Mouse (Mus musculus) olfactory bulb, adult 2 months (tissue): ENCODE data around the gene Cbr3. TPM values are rescaled to one million over a fixed set of nuclear protein-coding genes. Genes with fewer than 3 reads are reported as not detected.

Source experiments
- H3K27ac ChIP-seq: fragments of 200-500 bp; 2 replicates; pipeline ENCODE4 v1.5.1; 2012; ENCODE audit warnings: low read depth, low read length; ENCODE audit not compliant: insufficient read depth
- H3K4me1 ChIP-seq: fragments of 200-500 bp; 2 replicates; pipeline ENCODE4 v1.6.1; 2012; ENCODE audit warnings: low read length; ENCODE audit not compliant: control insufficient read depth, insufficient read depth
- H3K4me3 ChIP-seq: fragments of 200-500 bp; 2 replicates; pipeline ENCODE4 v1.5.1; 2012; ENCODE audit warnings: mild to moderate bottlenecking, low read depth, low read length, moderate library complexity; ENCODE audit not compliant: insufficient read depth
- CTCF ChIP-seq: fragments of 200-500 bp; IDR thresholded peaks from 2 replicates; pipeline ENCODE4 v1.5.1; 2012; ENCODE audit warnings: low read depth, mild to moderate bottlenecking, low read length, moderate library complexity; ENCODE audit not compliant: insufficient read depth
- POLR2A ChIP-seq: fragments of 200-500 bp; IDR thresholded peaks from 2 replicates; pipeline ENCODE4 v1.6.1; 2012; ENCODE audit warnings: mild to moderate bottlenecking, low read depth, low read length, moderate library complexity; ENCODE audit not compliant: insufficient read depth
- WGBS: fragments of 180-500 bp; shearing (Covaris S2); methylation state at CpG from one replicate; pipeline ENCODE4 v1.1.7; 2018; 5-methylcytosine and 5-hydroxymethylcytosine counted together
- polyA plus RNA-seq: library from polyadenylated mRNA; stranded (reverse); fragments of >200 nt; gene quantifications from 2 replicates; pipeline ENCODE4 v1.2.4, GENCODE M21; 2012; ENCODE audit warnings: low replicate concordance; ENCODE audit not compliant: missing spikeins, insufficient read depth, insufficient read length

The Cbr3 gene
- polyA plus RNA-seq, 1 experiment: not detected

- Histone ChIP-seq H3K4me3 (no peak overlapping the region), H3K27ac (no peak overlapping the region), H3K4me1 (no peaks in the 10 kb centered on the region; the same call in 1 of the 2 replicates)
- TF ChIP-seq CTCF: no peak
- no peak for TF ChIP-seq POLR2A
- 89% methylated on average over 5 of the region's 5 CpGs for WGBS
Measured at GRCm38 (mm10) chr16:93721771-93722170, 38.8 kb downstream of the Cbr3 start.

DNA sequence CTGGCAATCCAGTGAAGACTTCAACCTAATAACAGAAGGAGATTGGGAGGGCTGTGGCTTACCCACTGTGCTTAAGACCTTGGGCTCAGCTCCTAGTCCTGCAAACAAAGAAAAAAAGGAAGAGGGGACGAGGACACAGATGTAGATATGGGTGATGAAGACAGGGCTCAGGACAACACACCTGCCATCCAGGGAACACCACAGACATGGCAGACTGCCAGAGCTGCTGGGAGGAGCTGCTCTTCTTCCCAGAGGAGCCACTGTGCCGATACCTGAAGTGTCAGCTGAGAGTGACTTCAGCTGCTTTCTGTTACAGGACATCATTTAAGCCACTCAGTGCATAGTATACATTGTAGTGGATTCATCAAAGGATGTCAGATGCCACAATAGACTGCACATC lies 39.5 kb downstream of the Cbr3 start:
- no peaks in the 10 kb centered on the region; the same call in 1 of the 2 replicates for H3K4me1 ChIP-seq
- WGBS: 67% methylated on average over 2 of the region's 2 CpGs
- TF ChIP-seq CTCF: no peak
- no peak overlapping the region for H3K27ac ChIP-seq
- no peak overlapping the region for H3K4me3 ChIP-seq

- no peak overlapping the region for H3K27ac ChIP-seq
- 88% methylated on average over 8 of the region's 8 CpGs for WGBS
- peaks cover 8% of the 10 kb centered on the region for H3K4me1 ChIP-seq
- H3K4me3 ChIP-seq: no peak overlapping the region
- TF ChIP-seq CTCF (no peak), POLR2A (no peak)
Measured at GRCm38 (mm10) chr16:93725417-93726144, 42.6 kb downstream of the Cbr3 start.

DNA sequence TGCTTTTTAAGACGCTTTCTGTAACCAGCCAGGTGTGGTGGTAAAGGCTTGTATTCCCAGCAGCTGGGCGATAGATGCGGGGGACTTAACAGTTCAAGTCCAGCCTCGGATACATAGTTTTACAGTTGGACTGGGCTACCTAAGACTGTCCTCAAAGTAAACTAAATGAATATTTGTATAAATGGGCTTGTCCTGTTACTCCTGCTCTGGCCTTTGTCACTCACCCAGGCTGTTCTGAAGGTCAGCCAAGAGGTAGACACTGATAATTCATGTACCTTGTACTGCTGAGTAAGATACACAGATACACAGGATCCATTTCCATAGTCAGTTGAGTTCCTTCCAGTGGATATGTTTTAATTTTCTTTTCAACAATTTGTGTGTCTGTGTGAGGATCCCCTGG lies 43.2 kb downstream of the Cbr3 start:
- Histone ChIP-seq H3K4me3 (no peak overlapping the region), H3K27ac (no peak overlapping the region), H3K4me1 (peaks cover 10% of the 10 kb centered on the region)
- TF ChIP-seq CTCF: no peak
- 93% methylated on average over 4 of the region's 4 CpGs for WGBS

GRCm38 (mm10) chr16:93728676-93729075 lies 45.7 kb downstream of the Cbr3 start:
- Histone ChIP-seq H3K4me3 (no peak overlapping the region), H3K4me1 (peaks cover 13% of the 10 kb centered on the region), H3K27ac (no peak overlapping the region)
- no peak for TF ChIP-seq POLR2A
- TF ChIP-seq CTCF: no peak
- WGBS: 61% methylated on average over 9 of the region's 9 CpGs

DNA sequence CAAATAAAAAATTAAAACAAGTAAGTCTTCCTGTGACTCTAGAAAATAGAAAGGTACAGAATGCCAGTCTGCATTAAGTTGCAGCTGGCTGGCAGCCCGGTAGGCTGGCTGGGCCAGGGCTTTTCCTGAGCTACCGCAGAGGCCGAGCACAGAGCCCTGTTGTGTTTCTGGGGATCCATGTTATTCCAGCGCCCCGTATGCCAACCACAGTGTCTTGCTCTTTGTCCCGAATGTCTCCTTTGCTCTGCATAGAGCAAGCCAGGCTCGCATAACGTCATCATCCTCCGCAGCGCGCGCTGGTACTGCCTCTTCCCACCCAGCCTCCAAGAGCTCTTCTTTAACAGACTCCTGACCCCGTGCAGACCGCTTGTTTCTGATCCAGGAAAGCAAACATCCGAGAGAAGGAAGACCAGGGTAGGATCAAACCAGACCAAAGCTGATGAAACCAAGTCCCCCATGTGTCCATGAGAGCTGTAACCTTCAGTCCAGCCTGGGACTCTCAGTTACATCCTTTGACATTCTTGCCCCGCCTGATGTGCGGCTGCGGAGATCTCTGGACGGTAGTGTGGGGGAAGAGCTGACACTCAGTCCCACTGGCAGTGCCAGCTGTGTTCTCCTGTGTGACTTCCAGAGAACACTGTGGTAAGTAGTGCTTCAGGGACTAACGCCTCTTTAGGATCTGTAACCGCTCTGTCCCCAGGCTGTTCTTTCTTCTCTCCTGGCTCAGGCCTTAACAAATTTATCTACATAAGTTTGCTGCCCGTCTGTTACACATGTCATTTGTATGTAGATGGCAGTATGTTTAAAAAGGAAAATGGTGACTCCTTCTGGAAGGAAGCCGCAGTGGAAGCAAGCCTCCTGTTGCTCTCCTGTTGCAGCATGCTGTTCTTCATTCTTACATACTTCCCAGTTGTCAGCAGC lies 47.0 kb downstream of the Cbr3 start:
- TF ChIP-seq CTCF: no peak
- no peak for TF ChIP-seq POLR2A
- WGBS: 34% methylated on average over 23 of the region's 23 CpGs
- 0 out of 2 replicates have a peak overlapping the region, but pooled peaks have one; percentile 0 for H3K4me3 ChIP-seq
- H3K27ac ChIP-seq: peak overlapping the region; percentile 16; the same call in 1 of the 2 replicates
- H3K4me1 ChIP-seq: peaks cover 13% of the 10 kb centered on the region

- Histone ChIP-seq H3K4me3 (no peak overlapping the region), H3K4me1 (peaks cover 13% of the 10 kb centered on the region), H3K27ac (no peak overlapping the region)
- 97% methylated on average over 8 of the region's 8 CpGs for WGBS
- TF ChIP-seq CTCF (no peak), POLR2A (no peak)
Measured at GRCm38 (mm10) chr16:93731310-93731709, 48.3 kb downstream of the Cbr3 start.

DNA sequence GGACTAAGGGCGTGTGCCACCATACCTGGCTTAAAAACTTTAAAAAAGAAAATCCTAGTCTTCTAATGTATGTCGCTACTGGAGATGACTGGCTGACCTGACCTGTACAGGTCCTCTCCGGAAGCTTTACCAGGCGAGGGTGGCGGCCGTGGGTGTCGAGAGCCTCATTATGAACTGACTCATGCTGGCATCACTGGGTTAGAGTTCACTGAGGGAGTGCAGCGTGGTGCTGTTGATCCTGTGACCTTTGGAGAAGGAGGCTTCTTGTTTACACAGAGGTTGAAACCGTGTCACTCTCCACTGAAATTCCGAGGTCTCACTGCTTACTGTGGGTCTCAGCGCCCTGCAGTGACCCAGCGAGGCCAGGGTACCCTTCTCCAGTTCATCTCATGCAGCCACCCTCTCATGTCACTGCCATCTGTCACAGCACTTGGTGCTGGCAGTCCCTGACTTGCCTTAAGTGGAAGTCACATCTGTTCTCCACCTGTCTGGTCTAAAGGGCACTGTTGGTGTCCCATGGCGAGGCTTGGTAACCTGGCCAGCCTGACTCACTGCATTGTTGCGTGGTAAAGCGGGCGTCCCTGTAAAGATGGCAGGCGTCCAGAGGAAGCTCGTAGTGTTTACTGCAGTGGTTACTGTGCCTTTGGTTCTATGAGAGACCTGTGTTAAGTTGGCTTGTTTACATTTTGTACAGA lies 50.0 kb downstream of the Cbr3 start:
- Histone ChIP-seq H3K4me3 (no peak overlapping the region), H3K4me1 (peaks cover 13% of the 10 kb centered on the region), H3K27ac (no peak overlapping the region)
- 86% methylated on average over 18 of the region's 18 CpGs for WGBS
- no peak for TF ChIP-seq POLR2A
- TF ChIP-seq CTCF: no peak
